Mouse (Mus musculus) adrenal gland, postnatal 25 days (tissue): Measurements from ENCODE around the gene Zfp113. TPM values are rescaled to one million over a fixed set of nuclear protein-coding genes. Genes with fewer than 3 reads are reported as not detected.
"Not testable (repeated sequence)": the region's sequence is repeated elsewhere in the genome, so short reads cannot be mapped to it uniquely, and the experiment has no call there.

Experiments used
- DNase-seq: peaks from one replicate; pipeline ENCODE4 v3.0.0; 2021; ENCODE audit warnings: mixed read lengths
- microRNA-seq, 2 experiments: library from miRNA; unstranded; fragments of <30 nt; microRNA quantifications; one replicate each; pipeline ENCODE4 v1.2.0; 2021
- total RNA-seq: library from RNA; stranded (reverse); gene quantifications from 2 replicates; pipeline ENCODE4 v1.2.3, GENCODE M21; 2021

Gene Zfp113
- total RNA-seq, 1 experiment from 2014 or later, result 14.1 TPM

- DNase-seq, result no peak
Measured at GRCm38 (mm10) chr5:138137935-138138549, 17.5 kb downstream of the Zfp113 start.

- DNase-seq, result no peak
Measured at GRCm38 (mm10) chr5:138137257-138137656, 18.3 kb downstream of the Zfp113 start.

GRCm38 (mm10) chr5:138132425-138133064 is 23.0 kb downstream of the Zfp113 start:
- no peak for DNase-seq

- DNase-seq, result no peak
Measured at GRCm38 (mm10) chr5:138118041-138118440, 37.5 kb downstream of the Zfp113 start.

- no peak for DNase-seq
Measured at GRCm38 (mm10) chr5:138117199-138118015, 38.1 kb downstream of the Zfp113 start.

- DNase-seq, result peak; percentile 89
Measured at GRCm38 (mm10) chr5:138116255-138117198, 39.0 kb downstream of the Zfp113 start, which contains the start of gene Zscan21. Gene Zscan21 (plus strand): TSS chr5:138116903.

- DNase-seq, result not testable (repeated sequence)
Measured at GRCm38 (mm10) chr5:138109847-138110396, 45.6 kb downstream of the Zfp113 start.

- DNase-seq, result no peak
Measured at GRCm38 (mm10) chr5:138107130-138107529, 48.4 kb downstream of the Zfp113 start.

- DNase-seq, result no peak
Measured at GRCm38 (mm10) chr5:138104976-138105375, 50.6 kb downstream of the Zfp113 start.

- DNase-seq, result no peak
Measured at GRCm38 (mm10) chr5:138094474-138094873, 61.1 kb downstream of the Zfp113 start.

- no peak for DNase-seq
Measured at GRCm38 (mm10) chr5:138092771-138093170, 62.8 kb downstream of the Zfp113 start.

GRCm38 (mm10) chr5:138090737-138091136 is 64.8 kb downstream of the Zfp113 start:
- DNase-seq, result no peak

- no peak for DNase-seq
Measured at GRCm38 (mm10) chr5:138090271-138090670, 65.3 kb downstream of the Zfp113 start.

Small RNAs within 50 kb of the gene (microRNA-seq; reads per million reads assigned to microRNA genes)
- gene Mir106b, result 2,117 to 2,400 reads per million in 2 experiments
- gene Mir25, result 491 to 506 reads per million in 2 experiments
- gene Mir93, result 4,964 to 5,900 reads per million in 2 experiments

Other genes starting within 250 kb of the Zfp113 start
- 0.90 TPM in 1 of 2 replicates, not detected in the other for gene Cyp3a13, start 234.1 kb downstream of the Zfp113 start, total RNA-seq
- 0.55 TPM in 1 of 2 replicates, not detected in the other for gene Gjc3, start 192.6 kb downstream of the Zfp113 start, total RNA-seq
- gene Azgp1, start 174.2 kb downstream of the Zfp113 start, total RNA-seq, result 0.52 and 11.1 TPM in 2 replicates
- not detected in 2 replicates for gene Smok3a, start 134.5 kb downstream of the Zfp113 start, total RNA-seq
- not detected in 2 replicates for gene Smok3b, start 134.3 kb downstream of the Zfp113 start, total RNA-seq
- not detected in 2 replicates for gene Smok3c, start 102.5 kb downstream of the Zfp113 start, total RNA-seq
- gene Zkscan1, start 70.7 kb downstream of the Zfp113 start, total RNA-seq, result 40.4 and 47.5 TPM in 2 replicates
- 18.9 and 19.8 TPM in 2 replicates for gene Zscan21, start 38.8 kb downstream of the Zfp113 start, total RNA-seq
- gene Cops6, start 5.3 kb upstream of the Zfp113 start, total RNA-seq, result 136 and 140 TPM in 2 replicates
- gene Ap4m1, start 16.3 kb upstream of the Zfp113 start, total RNA-seq, result 19.1 and 25.8 TPM in 2 replicates
- gene Mcm7, start 16.7 kb upstream of the Zfp113 start, total RNA-seq, result 46.7 and 48.8 TPM in 2 replicates
- gene Taf6, start 31.7 kb upstream of the Zfp113 start, total RNA-seq, result 42.9 and 46.0 TPM in 2 replicates
- 21.6 and 25.5 TPM in 2 replicates for gene Cnpy4, start 31.7 kb upstream of the Zfp113 start, total RNA-seq
- gene Mblac1, start 38.6 kb upstream of the Zfp113 start, total RNA-seq, result 9.4 and 12.1 TPM in 2 replicates
- gene Nxpe5, start 70.2 kb upstream of the Zfp113 start, total RNA-seq, result 0.30 TPM in 1 of 2 replicates, not detected in the other
- gene Lamtor4, start 99.7 kb upstream of the Zfp113 start, total RNA-seq, result 79.7 and 96.6 TPM in 2 replicates
- 31.6 and 38.4 TPM in 2 replicates for gene BC037034, start 108.3 kb upstream of the Zfp113 start, total RNA-seq
- gene Gal3st4, start 117.1 kb upstream of the Zfp113 start, total RNA-seq, result not detected in 2 replicates
- gene Gm43720, start 124.2 kb upstream of the Zfp113 start, total RNA-seq, result not detected in 2 replicates
- gene Gpc2, start 124.3 kb upstream of the Zfp113 start, total RNA-seq, result 0.81 and 0.91 TPM in 2 replicates
- not detected in 2 replicates for gene Stag3, start 124.5 kb upstream of the Zfp113 start, total RNA-seq
- gene Pvrig, start 186.2 kb upstream of the Zfp113 start, total RNA-seq, result not detected in 2 replicates